Mouse (Mus musculus): ENCODE measurements around the gene Ankrd44. TPM values are rescaled to one million over a fixed set of nuclear protein-coding genes. Genes with fewer than 3 reads are reported as not detected.

Ankrd44 gene
- polyA plus RNA-seq, 1 experiment from 2014 or later, result 4.8 TPM

DNA sequence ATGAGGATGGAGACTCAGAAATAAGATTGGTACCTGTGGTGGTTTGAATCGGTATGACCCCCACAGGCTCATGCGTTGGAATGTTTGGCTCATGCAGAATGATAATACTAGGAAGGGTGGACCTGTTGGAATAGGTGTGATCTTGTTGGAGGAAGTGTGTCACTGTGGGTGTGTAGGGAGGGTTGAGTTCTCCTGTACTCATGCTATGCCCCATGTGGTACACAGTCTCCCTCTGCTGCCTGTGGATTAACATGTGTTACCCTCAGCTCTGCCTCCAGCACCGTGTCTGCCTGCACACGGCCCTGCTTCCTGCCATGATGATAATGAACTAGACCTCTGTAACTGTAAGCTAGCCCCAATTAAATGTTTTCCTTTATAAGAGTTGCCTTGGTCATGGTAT, 28.7 kb upstream of the Ankrd44 start:
- Histone ChIP-seq H3K36me3 (ENCODE audit: control insufficient read depth, insufficient read depth) (no peaks in the 10 kb centered on the region), H3K4me3 (ENCODE audit: low read depth, low read length) (no peak overlapping the region), H3K9me3 (replicated peaks; ENCODE audit: control insufficient read depth, low read length) (no peaks in the 10 kb centered on the region), H3K4me1 (ENCODE audit: control insufficient read depth, low read depth, low read length) (no peaks in the 10 kb centered on the region), H3K27me3 (ENCODE audit: control insufficient read depth, insufficient read depth, low read depth, low read length) (no peaks in the 10 kb centered on the region), H3K4me2 (ENCODE audit: low read depth, low read length) (no peak overlapping the region), H3K9ac (ENCODE audit: low read depth, low read length) (no peak overlapping the region), H3K27ac (ENCODE audit: low read length) (no peak overlapping the region)
- no peak for ATAC-seq (ENCODE audit: low read depth)
- 55% methylated on average over 4 of the region's 4 CpGs for WGBS (ENCODE audit: insufficient replicate concordance)

DNA sequence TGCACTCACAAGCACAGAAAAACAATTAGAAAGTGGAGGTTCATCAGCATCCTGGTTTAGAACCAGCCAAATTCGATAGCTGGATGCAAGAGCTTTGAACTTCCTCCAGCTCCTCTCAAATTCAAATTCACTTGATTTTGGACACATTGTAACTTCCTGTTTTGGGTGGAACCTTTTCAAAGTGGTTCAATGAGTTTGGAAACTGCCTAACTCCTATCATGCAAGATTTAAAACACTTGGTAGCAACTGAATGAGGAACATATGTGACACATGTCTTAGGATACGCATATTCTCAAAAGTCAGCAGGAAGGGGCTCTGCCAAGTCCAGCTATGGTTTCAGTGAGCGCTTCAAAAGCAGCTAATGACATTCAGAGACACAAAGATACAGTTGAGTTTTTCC, 18.5 kb upstream of the Ankrd44 start:
- ATAC-seq (ENCODE audit: low read depth), result no peak
- Histone ChIP-seq H3K36me3 (ENCODE audit: control insufficient read depth, insufficient read depth) (no peaks in the 10 kb centered on the region), H3K4me3 (ENCODE audit: low read depth, low read length) (no peak overlapping the region), H3K9ac (ENCODE audit: low read depth, low read length) (no peak overlapping the region), H3K4me1 (ENCODE audit: control insufficient read depth, low read depth, low read length) (no peaks in the 10 kb centered on the region), H3K9me3 (replicated peaks; ENCODE audit: control insufficient read depth, low read length) (no peaks in the 10 kb centered on the region), H3K4me2 (ENCODE audit: low read depth, low read length) (no peak overlapping the region), H3K27ac (ENCODE audit: low read length) (no peak overlapping the region), H3K27me3 (ENCODE audit: control insufficient read depth, insufficient read depth, low read depth, low read length) (no peaks in the 10 kb centered on the region)
- WGBS (ENCODE audit: insufficient replicate concordance), result 46% methylated on average over 3 of the region's 3 CpGs

DNA sequence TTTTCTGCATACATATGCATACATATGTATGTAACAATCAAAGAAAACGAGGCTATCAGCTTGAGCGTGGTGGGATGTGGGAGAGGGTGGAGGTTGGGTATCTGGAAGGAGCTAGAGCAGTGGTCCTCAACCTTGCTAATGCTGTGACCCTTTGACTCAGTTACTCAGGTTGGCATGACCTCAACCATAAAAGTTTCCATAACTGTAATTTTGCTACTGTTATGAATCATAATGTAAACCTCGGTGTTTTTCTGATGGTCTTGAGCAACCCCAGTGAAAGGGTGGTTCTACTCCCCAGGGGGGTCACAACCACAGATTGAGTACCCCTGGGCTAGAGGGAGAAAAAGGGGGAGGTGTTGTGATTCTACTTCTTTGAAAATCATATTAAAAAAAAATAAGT, 9.3 kb upstream of the Ankrd44 start:
- Histone ChIP-seq H3K9ac (ENCODE audit: low read depth, low read length) (no peak overlapping the region), H3K9me3 (replicated peaks; ENCODE audit: control insufficient read depth, low read length) (no peaks in the 10 kb centered on the region), H3K36me3 (ENCODE audit: control insufficient read depth, insufficient read depth) (no peaks in the 10 kb centered on the region), H3K4me3 (ENCODE audit: low read depth, low read length) (no peak overlapping the region), H3K27ac (ENCODE audit: low read length) (no peak overlapping the region), H3K4me2 (ENCODE audit: low read depth, low read length) (no peak overlapping the region), H3K27me3 (ENCODE audit: control insufficient read depth, insufficient read depth, low read depth, low read length) (no peaks in the 10 kb centered on the region), H3K4me1 (ENCODE audit: control insufficient read depth, low read depth, low read length) (no peaks in the 10 kb centered on the region)
- WGBS (ENCODE audit: insufficient replicate concordance), result 58% methylated on average over 3 of the region's 3 CpGs
- ATAC-seq (ENCODE audit: low read depth), result no peak

DNA sequence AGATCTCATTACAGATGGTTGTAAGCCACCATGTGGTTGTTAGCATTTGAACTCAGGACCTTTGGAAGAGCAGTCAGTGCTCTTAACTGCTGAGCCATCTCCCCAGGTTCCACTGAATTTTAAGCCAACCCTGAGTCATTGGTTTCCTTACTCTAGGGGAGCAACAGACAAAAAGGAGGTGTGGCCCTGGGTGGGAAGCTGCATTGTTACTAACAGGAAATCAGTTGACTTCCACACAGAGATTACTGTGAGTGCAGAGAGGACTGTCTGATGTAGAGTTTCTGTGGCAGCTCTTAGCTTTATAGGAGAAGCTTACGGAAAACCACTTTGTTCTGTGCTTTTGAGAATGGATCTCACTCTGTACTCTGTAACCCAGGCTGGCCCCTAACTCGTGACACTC, 8.7 kb upstream of the Ankrd44 start:
- H3K9ac ChIP-seq (ENCODE audit: low read depth, low read length), result no peak overlapping the region
- H3K4me3 ChIP-seq (ENCODE audit: low read depth, low read length), result no peak overlapping the region
- no peak overlapping the region for H3K4me2 ChIP-seq (ENCODE audit: low read depth, low read length)
- 0 out of 2 replicates have a peak, but pooled peaks have one; percentile 11 for ATAC-seq (ENCODE audit: low read depth)
- H3K27me3 ChIP-seq (ENCODE audit: control insufficient read depth, insufficient read depth, low read depth, low read length), result no peaks in the 10 kb centered on the region
- H3K9me3 ChIP-seq (replicated peaks; ENCODE audit: control insufficient read depth, low read length), result no peaks in the 10 kb centered on the region
- no peak overlapping the region for H3K27ac ChIP-seq (ENCODE audit: low read length)
- no peaks in the 10 kb centered on the region for H3K36me3 ChIP-seq (ENCODE audit: control insufficient read depth, insufficient read depth)
- WGBS (ENCODE audit: insufficient replicate concordance), result 47% methylated on average over 2 of the region's 2 CpGs
- H3K4me1 ChIP-seq (ENCODE audit: control insufficient read depth, low read depth, low read length), result no peaks in the 10 kb centered on the region

DNA sequence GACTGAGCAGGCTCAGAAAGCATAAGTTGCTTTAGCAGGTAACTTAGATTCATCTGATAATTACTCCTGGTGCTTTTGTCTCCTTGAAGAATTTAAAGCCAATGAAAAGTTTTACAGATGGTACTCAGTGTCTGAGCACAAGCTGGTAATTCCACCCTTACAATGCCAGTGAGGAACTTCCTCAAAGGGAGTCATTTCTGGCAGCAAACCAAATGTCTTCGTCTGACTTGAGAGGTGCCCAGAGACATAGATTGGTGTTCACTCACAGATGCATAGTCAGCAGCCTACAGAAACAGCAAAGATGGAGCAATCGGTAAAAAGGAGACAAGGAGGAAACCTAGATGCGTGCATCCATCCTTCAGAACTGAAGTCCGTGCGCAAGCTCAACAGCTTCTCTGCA, 7.5 kb upstream of the Ankrd44 start:
- no peaks in the 10 kb centered on the region for H3K27me3 ChIP-seq (ENCODE audit: control insufficient read depth, insufficient read depth, low read depth, low read length)
- no peaks in the 10 kb centered on the region for H3K4me1 ChIP-seq (ENCODE audit: control insufficient read depth, low read depth, low read length)
- no peaks in the 10 kb centered on the region for H3K9me3 ChIP-seq (replicated peaks; ENCODE audit: control insufficient read depth, low read length)
- H3K4me2 ChIP-seq (ENCODE audit: low read depth, low read length), result no peak overlapping the region
- no peak overlapping the region for H3K27ac ChIP-seq (ENCODE audit: low read length)
- H3K36me3 ChIP-seq (ENCODE audit: control insufficient read depth, insufficient read depth), result no peaks in the 10 kb centered on the region
- 59% methylated on average over 5 of the region's 5 CpGs for WGBS (ENCODE audit: insufficient replicate concordance)
- no peak overlapping the region for H3K9ac ChIP-seq (ENCODE audit: low read depth, low read length)
- no peak overlapping the region for H3K4me3 ChIP-seq (ENCODE audit: low read depth, low read length)
- no peak for ATAC-seq (ENCODE audit: low read depth)

DNA sequence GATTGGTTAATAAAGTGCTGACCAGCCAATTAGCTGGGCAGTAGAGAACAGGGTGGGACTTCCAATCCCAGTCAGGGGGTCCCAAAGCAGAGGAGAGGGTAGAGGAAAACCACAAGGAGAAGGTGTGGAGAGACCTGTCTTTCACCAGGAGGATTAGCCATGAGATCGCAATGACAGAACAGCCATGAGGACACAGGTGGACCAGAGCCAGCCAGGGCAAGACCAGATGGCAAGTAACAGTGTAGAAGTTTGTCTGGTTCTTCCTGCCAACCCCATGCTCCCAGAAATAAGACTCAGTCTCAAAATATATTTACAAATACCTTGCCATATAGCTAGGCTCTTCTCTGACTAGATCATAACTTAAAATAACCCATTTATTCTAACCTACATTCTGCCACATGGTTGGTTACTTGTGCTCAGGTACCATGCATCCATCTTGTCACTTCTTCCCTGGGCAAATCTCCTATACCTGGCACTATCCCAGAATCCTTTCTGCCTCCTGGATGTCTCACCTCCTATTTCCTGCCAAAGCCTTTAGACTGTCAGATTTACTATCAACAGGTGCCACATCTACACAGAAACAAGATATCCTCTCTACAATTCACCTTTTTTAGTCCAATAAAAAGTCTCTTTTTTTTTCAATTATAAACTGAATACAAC, 6.4 kb upstream of the Ankrd44 start:
- Histone ChIP-seq H3K9me3 (replicated peaks; ENCODE audit: control insufficient read depth, low read length) (no peaks in the 10 kb centered on the region), H3K4me1 (ENCODE audit: control insufficient read depth, low read depth, low read length) (no peaks in the 10 kb centered on the region), H3K4me2 (ENCODE audit: low read depth, low read length) (no peak overlapping the region), H3K27ac (ENCODE audit: low read length) (no peak overlapping the region), H3K4me3 (ENCODE audit: low read depth, low read length) (no peak overlapping the region), H3K9ac (ENCODE audit: low read depth, low read length) (no peak overlapping the region), H3K27me3 (ENCODE audit: control insufficient read depth, insufficient read depth, low read depth, low read length) (no peaks in the 10 kb centered on the region), H3K36me3 (ENCODE audit: control insufficient read depth, insufficient read depth) (no peaks in the 10 kb centered on the region)
- WGBS (ENCODE audit: insufficient replicate concordance), result 71% methylated on average over 1 of the region's 1 CpGs
- no peak for ATAC-seq (ENCODE audit: low read depth)

DNA sequence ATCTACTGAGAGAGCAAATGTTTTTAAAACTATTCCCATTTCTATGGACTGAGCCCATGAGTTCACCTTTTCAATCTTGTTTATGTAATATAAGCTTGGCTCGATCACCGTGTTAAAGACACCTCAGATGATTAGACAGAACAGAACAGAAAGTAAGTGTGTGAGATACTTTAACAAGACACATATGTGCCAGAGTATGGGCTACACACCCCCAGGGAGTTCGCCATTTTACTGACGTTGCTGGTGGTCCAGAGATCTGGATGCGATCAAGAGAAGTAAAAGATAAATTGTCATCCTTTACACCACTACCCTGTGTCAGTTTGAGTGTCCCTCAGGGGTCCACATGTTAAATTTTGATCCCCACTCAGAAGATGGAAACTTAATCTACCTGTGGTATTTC, 5.0 kb upstream of the Ankrd44 start:
- no peak for ATAC-seq (ENCODE audit: low read depth)
- Histone ChIP-seq H3K4me1 (ENCODE audit: control insufficient read depth, low read depth, low read length) (peaks cover 6% of the 10 kb centered on the region; the same call in 1 of the 2 replicates), H3K4me2 (ENCODE audit: low read depth, low read length) (no peak overlapping the region), H3K27ac (ENCODE audit: low read length) (no peak overlapping the region), H3K27me3 (ENCODE audit: control insufficient read depth, insufficient read depth, low read depth, low read length) (peaks cover 9% of the 10 kb centered on the region), H3K36me3 (ENCODE audit: control insufficient read depth, insufficient read depth) (no peaks in the 10 kb centered on the region), H3K4me3 (ENCODE audit: low read depth, low read length) (no peak overlapping the region), H3K9ac (ENCODE audit: low read depth, low read length) (no peak overlapping the region), H3K9me3 (replicated peaks; ENCODE audit: control insufficient read depth, low read length) (no peaks in the 10 kb centered on the region)
- WGBS (ENCODE audit: insufficient replicate concordance), result 68% methylated on average over 5 of the region's 5 CpGs

DNA sequence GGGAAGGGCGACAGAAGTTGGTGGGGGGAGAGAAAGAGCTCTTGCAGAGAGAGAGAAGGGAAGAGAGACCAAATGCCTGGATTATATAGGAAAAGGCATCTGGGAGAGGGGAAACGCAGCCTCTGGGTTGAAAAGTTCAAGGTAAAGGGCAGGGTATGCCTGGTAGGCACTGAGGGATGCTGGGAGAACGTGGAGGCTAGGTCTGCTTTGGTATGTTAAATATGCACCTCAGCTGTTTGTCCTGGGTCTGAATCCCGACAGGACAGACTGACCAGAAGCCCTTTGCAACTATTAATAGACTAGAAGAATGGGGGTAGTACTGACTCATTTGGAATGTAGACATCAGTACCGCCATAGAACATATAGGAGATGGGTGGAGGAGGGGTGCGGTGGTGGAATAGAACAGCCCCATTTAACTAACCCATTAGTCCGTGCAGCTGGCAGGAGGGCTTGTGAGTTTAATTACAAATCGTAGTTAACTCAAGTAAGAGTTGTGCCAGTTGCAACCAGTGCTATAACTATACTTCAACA, 4.5 kb upstream of the Ankrd44 start:
- no peak for ATAC-seq (ENCODE audit: low read depth)

DNA sequence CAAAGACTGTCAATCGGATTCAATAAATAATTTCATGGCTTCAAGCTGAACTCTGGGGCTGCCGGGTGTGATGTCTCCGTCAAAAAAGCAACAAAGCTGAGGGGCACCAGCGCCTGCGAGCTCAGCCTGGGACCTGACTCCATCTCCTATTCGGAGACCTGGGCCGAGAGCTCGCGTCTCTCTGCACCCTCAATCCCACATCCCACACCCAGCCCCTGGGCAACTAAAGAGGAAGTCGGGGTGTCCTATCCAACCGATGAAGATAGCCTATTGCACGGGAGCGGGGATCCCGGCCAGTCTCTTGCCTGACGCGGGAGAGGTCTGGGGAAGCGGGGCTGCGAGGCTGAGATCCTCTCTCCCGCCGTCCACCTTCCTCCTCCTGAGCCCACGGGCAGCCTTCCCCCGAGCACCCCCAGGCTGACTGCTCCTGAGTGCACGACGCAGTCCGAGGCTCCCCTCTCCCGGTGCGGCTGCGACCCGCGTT, 694 bp downstream of the Ankrd44 start:
- Histone ChIP-seq H3K4me3 (ENCODE audit: low read depth, low read length) (peak overlapping the region; percentile 70), H3K4me2 (ENCODE audit: low read depth, low read length) (peak overlapping the region; percentile 90), H3K9ac (ENCODE audit: low read depth, low read length) (peak overlapping the region; percentile 69), H3K27me3 (ENCODE audit: control insufficient read depth, insufficient read depth, low read depth, low read length) (peaks cover 25% of the 10 kb centered on the region), H3K27ac (ENCODE audit: low read length) (peak overlapping the region; percentile 60), H3K4me1 (ENCODE audit: control insufficient read depth, low read depth, low read length) (peaks cover 13% of the 10 kb centered on the region), H3K36me3 (ENCODE audit: control insufficient read depth, insufficient read depth) (no peaks in the 10 kb centered on the region), H3K9me3 (replicated peaks; ENCODE audit: control insufficient read depth, low read length) (no peaks in the 10 kb centered on the region)
- peak; percentile 20 for ATAC-seq (ENCODE audit: low read depth)
- WGBS (ENCODE audit: insufficient replicate concordance), result 1% methylated on average over 30 of the region's 30 CpGs

More for the DNA sequence above, 4.5 kb upstream of the Ankrd44 start:
- Histone ChIP-seq H3K4me2 (ENCODE audit: low read depth, low read length) (no peak overlapping the region), H3K4me1 (ENCODE audit: control insufficient read depth, low read depth, low read length) (peaks cover 6% of the 10 kb centered on the region; the same call in 1 of the 2 replicates), H3K27me3 (ENCODE audit: control insufficient read depth, insufficient read depth, low read depth, low read length) (peaks cover 14% of the 10 kb centered on the region), H3K36me3 (ENCODE audit: control insufficient read depth, insufficient read depth) (no peaks in the 10 kb centered on the region), H3K9ac (ENCODE audit: low read depth, low read length) (no peak overlapping the region), H3K27ac (ENCODE audit: low read length) (no peak overlapping the region), H3K9me3 (replicated peaks; ENCODE audit: control insufficient read depth, low read length) (no peaks in the 10 kb centered on the region), H3K4me3 (ENCODE audit: low read depth, low read length) (no peak overlapping the region)
- 55% methylated on average over 8 of the region's 8 CpGs for WGBS (ENCODE audit: insufficient replicate concordance)

Data from liver, embryonic 16.5 days (tissue).